Mouse (Mus musculus) testis, adult 2 months (tissue): ENCODE data around the gene Eif3d.

Experiments
- CTCF ChIP-seq: fragments of 200-500 bp; IDR thresholded peaks from 2 replicates; pipeline ENCODE4 v1.5.1; 2012; ENCODE audit warnings: low read depth, mild to moderate bottlenecking, inconsistent platforms, low read length, moderate library complexity; ENCODE audit not compliant: control insufficient read depth, insufficient read depth, insufficient replicate concordance
- POLR2A ChIP-seq: fragments of 200-500 bp; IDR thresholded peaks from 2 replicates; pipeline ENCODE4 v1.6.1; 2012; ENCODE audit warnings: low read depth, mild to moderate bottlenecking, inconsistent platforms, low read length, moderate library complexity; ENCODE audit not compliant: control insufficient read depth

GRCm38 (mm10) chr15:77934968-77935367, 35.6 kb downstream of the Eif3d start:
- no peak for TF ChIP-seq CTCF
- TF ChIP-seq POLR2A: no peak
